Mouse (Mus musculus): Measurements from ENCODE around the gene Serhl.

DNA sequence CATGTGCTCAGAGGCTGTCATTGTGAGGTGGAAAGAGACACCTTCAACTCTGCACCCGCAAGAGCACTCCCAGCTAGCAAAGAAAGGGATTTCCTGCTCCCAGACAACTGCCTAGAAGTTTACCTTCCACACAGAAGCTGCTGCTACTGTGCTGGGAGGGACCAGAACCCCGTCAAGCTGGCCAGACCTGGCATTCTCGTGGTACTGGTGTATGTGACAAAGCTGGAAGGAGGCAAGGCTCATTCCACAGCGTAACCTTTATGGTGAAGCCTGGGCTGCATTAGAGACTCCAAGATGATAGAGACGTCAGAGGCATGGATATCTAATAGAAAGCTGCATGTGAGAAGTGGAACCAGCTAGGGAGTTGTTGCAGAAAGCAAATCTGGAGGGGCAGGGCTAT lies 35.3 kb downstream of the Serhl start:
- TF ChIP-seq CTCF (conservative IDR thresholded peaks at IDR 0.05; ENCODE audit: insufficient read depth, insufficient read length, low read depth, low read length), result no peak
- no peak for TF ChIP-seq POLR2A (IDR thresholded peaks at IDR 0.05; ENCODE audit: low read depth, low read length)

Measured in kidney, adult 2 months (tissue).